Mouse (Mus musculus): ENCODE results near the gene Cyb5b. TPM values are rescaled to one million over a fixed set of nuclear protein-coding genes. Genes with fewer than 3 reads are reported as not detected.

Gene Cyb5b
- polyA plus RNA-seq, 1 experiment from 2014 or later = 164 TPM

DNA sequence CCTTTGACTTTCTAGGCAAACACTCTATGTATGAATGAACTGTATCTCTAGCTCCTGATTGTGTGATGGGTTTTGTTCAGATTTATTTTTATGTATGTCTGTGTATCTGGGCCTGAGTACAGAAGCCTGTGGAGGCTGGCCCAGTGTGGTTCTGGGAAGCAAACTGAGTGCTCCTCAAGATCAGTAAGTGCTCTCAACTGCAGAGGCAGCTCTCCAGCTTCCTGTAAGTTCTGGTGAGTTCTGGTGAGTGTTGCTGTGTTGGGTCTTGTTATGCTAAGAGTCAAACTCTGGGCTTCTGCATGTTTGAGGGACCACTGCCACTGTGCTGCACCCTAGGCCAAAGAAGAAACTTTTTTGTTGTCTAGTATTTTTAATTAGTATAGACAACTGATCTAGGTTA lies 8.4 kb downstream of the Cyb5b start:
- DNase-seq (ENCODE audit: low spot score) = no peak

DNA sequence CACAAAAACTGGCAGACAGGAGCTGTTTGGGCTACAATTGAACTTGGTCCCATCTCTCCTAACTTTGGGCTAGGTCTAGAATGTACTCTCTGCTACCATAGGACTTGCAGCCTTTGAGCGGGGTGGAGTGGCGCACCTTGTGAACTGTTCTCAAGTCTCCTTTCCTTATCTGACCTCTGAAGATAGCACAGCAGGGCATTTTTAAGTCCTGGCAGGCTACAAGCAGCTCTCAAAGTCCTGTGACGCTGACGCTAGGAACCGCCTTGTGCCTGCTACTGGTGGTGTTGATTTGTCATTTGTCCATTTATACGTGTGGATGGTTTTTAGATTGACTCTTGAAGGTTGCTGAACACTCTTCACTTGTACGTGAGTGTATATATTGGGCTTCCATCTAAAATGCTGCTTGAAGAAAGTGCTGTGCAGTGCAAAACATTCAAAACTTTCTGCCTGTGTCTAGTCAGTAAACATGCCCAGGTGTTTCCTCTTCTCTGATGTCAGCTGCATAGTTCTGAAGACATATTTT lies 13.9 kb downstream of the Cyb5b start:
- 90% methylated on average over 7 of the region's 7 CpGs for WGBS
- no peaks in the 10 kb centered on the region for H3K4me1 ChIP-seq

More for the DNA sequence above, 8.4 kb downstream of the Cyb5b start:
- Histone ChIP-seq H3K36me3 (peaks cover 93% of the 10 kb centered on the region), H3K4me3 (no peak overlapping the region), H3K9me3 (replicated peaks) (0 out of 2 replicates have a peak, but pooled peaks cover 5% of the 10 kb centered on the region), H3K4me1 (no peaks in the 10 kb centered on the region), H3K27ac (replicated peaks) (no peak overlapping the region), H3K27me3 (ENCODE audit: low read depth, poor library complexity, severe bottlenecking) (no peaks in the 10 kb centered on the region)

DNA sequence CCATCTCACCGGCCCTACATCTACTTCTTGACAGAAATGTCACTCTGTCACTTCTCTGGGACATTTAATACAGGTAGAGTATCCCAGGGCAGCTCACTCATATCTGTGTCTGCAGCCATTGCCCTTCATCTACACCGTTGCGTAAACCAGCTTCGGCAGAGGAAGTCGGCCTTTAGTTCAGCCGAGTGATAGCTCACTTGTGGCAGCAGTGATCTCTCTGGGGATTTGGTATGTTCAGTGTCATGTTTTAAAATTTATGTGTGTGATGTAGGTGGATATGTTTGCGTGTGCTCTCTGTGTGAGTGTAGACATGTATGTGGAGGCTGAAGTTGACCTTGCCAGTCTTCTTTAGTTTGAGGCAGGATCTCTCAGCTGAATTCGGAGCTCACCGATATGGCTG lies 15.3 kb downstream of the Cyb5b start:
- WGBS = 94% methylated on average over 9 of the region's 9 CpGs
- no peaks in the 10 kb centered on the region for H3K9me3 ChIP-seq (replicated peaks)
- H3K4me3 ChIP-seq = no peak overlapping the region
- peaks cover 95% of the 10 kb centered on the region for H3K36me3 ChIP-seq
- no peak overlapping the region for H3K27ac ChIP-seq (replicated peaks)
- no peak for DNase-seq (ENCODE audit: low spot score)
- no peaks in the 10 kb centered on the region for H3K27me3 ChIP-seq (ENCODE audit: low read depth, poor library complexity, severe bottlenecking)
- H3K4me1 ChIP-seq = no peaks in the 10 kb centered on the region

More for the DNA sequence above, 13.9 kb downstream of the Cyb5b start:
- H3K4me3 ChIP-seq = no peak overlapping the region
- H3K27ac ChIP-seq (replicated peaks) = no peak overlapping the region
- no peaks in the 10 kb centered on the region for H3K27me3 ChIP-seq (ENCODE audit: low read depth, poor library complexity, severe bottlenecking)
- no peaks in the 10 kb centered on the region for H3K9me3 ChIP-seq (replicated peaks)
- H3K36me3 ChIP-seq = peaks cover 93% of the 10 kb centered on the region
- DNase-seq (ENCODE audit: low spot score) = no peak

DNA sequence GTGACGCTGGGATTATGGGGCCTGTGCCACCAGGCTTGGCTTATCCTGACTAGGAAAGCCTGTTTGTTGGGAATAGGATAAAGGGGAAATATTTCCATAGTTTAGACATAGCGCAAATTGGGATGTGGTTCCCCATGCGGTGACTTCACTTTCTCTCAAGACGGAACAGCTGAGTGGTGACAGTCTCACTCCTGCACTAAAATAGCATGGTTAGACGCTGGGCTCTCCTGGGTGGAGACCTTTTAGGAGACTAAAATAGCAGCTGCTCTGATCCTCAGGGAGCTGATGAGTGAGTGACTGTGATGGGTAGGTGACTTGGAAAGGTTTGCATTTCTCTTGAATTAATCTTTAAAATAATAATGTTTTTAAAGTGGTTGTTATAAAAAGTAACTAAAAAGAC lies 17.4 kb downstream of the Cyb5b start:
- no peak for DNase-seq (ENCODE audit: low spot score)
- 95% methylated on average over 5 of the region's 5 CpGs for WGBS
- Histone ChIP-seq H3K4me1 (no peaks in the 10 kb centered on the region), H3K4me3 (no peak overlapping the region), H3K27ac (replicated peaks) (no peak overlapping the region), H3K9me3 (replicated peaks) (no peaks in the 10 kb centered on the region), H3K36me3 (peaks cover 97% of the 10 kb centered on the region), H3K27me3 (ENCODE audit: low read depth, poor library complexity, severe bottlenecking) (no peaks in the 10 kb centered on the region)

DNA sequence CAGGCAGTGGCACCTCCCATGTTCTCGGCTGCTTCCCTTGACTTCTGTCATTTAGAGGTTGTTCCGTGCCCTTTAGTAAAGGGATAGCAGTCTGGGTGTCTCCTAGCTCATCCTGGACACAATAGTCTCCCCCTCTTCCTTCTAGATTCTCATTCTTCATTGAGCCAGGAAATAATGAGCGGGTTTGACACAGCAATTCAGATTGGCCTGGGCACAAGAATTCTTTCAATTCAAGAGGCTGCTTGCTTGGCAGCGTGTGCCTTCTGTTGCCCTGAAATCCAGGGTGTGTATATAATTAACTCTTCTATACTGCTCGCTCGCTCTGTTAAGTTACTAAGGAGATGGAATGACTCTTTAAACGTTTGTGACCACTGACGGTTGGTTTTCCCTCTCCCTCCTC lies 21.7 kb downstream of the Cyb5b start:
- no peak for DNase-seq (ENCODE audit: low spot score)
- H3K27ac ChIP-seq (replicated peaks) = no peak overlapping the region
- H3K27me3 ChIP-seq (ENCODE audit: low read depth, poor library complexity, severe bottlenecking) = no peaks in the 10 kb centered on the region
- peaks cover 98% of the 10 kb centered on the region for H3K36me3 ChIP-seq
- H3K4me3 ChIP-seq = no peak overlapping the region
- no peaks in the 10 kb centered on the region for H3K9me3 ChIP-seq (replicated peaks)
- no peaks in the 10 kb centered on the region for H3K4me1 ChIP-seq
- WGBS = 87% methylated on average over 8 of the region's 8 CpGs

DNA sequence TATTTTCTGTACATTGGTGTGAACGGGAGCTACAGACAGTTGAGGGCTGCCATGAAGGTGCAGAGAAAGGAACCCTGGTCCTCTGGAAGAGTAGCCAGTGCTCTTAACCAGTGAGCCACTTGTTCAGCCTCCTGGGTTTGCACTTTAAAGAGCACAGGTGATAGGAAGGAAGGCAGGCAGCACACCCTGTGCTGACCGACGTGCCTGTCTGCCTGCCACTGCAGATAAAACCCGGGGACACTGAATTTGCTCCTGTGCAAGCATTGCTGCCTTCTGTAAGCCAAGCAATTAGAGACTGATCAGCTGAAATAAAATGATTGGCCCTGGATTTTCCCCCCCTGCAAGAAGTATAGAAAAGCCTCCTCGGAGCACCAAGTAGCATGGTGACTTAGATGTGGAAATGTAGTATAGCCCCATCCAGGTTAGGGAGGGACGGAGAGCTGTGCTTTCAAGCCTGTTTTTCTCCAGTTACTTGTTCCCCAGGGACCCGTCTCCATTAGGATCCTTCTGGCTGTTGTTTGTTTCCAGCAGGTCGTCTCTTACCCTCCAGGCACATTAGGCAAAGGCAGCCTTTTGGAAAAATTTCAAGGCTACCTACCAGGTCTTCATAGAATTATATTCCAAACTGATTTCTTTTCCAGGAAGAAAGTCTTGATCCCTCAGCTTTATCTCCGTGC lies 22.7 kb downstream of the Cyb5b start:
- H3K27ac ChIP-seq (replicated peaks) = no peak overlapping the region
- DNase-seq (ENCODE audit: low spot score) = no peak
- H3K9me3 ChIP-seq (replicated peaks) = peaks cover 6% of the 10 kb centered on the region; the same call in 1 of the 2 replicates
- no peaks in the 10 kb centered on the region for H3K4me1 ChIP-seq
- H3K4me3 ChIP-seq = no peak overlapping the region
- 88% methylated on average over 9 of the region's 9 CpGs for WGBS
- H3K27me3 ChIP-seq (ENCODE audit: low read depth, poor library complexity, severe bottlenecking) = no peaks in the 10 kb centered on the region
- H3K36me3 ChIP-seq = peaks cover 98% of the 10 kb centered on the region

DNA sequence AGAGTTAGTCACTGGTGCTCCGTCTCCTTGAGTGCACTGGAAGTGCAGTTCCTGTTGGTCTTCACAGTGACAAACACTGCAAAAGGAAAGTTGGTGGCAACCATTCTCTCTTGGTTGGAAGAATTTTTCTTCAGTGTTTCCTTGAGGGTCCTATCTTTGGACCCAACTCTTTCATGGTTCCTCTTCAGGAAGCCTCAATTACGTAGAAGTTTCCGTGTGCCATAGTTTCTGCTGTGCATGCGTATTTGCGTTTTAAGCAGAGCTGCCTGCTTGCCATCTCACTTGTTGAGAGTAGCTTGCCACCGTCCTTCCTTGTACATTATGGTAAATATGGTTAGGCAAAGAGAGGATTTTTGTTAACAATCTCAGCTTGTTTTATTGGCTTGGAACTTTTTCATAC lies 30.7 kb downstream of the Cyb5b start:
- Histone ChIP-seq H3K36me3 (peaks cover 100% of the 10 kb centered on the region), H3K4me1 (no peaks in the 10 kb centered on the region), H3K27ac (replicated peaks) (no peak overlapping the region), H3K9me3 (replicated peaks) (peaks cover 12% of the 10 kb centered on the region), H3K27me3 (ENCODE audit: low read depth, poor library complexity, severe bottlenecking) (no peaks in the 10 kb centered on the region), H3K4me3 (no peak overlapping the region)
- DNase-seq (ENCODE audit: low spot score) = no peak
- 95% methylated on average over 6 of the region's 6 CpGs for WGBS

DNA sequence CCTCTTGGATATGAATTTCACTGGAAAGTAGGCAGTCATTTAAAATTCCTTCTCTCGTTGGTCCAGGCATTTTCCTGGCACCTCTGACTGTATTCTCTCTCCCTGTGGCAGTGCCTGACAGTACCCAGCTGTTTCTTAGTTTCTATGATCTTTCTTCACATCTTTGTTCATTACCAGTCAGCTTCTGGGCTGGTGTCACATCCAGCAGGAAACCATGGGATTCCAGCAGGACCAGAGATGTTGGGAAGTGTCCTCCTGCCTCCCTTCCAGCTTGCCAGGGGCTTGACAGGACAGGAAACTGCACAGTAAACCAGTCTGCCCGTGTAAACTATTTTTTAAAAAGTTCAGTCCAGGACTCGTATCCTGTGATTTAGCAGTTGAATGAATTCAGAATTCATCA lies 34.6 kb downstream of the Cyb5b start:
- no peaks in the 10 kb centered on the region for H3K9me3 ChIP-seq (replicated peaks)
- no peak for DNase-seq (ENCODE audit: low spot score)
- H3K27ac ChIP-seq (replicated peaks) = no peak overlapping the region
- WGBS = 86% methylated on average over 3 of the region's 3 CpGs
- no peak overlapping the region for H3K4me3 ChIP-seq
- H3K27me3 ChIP-seq (ENCODE audit: low read depth, poor library complexity, severe bottlenecking) = no peaks in the 10 kb centered on the region
- H3K4me1 ChIP-seq = no peaks in the 10 kb centered on the region
- peaks cover 72% of the 10 kb centered on the region for H3K36me3 ChIP-seq

DNA sequence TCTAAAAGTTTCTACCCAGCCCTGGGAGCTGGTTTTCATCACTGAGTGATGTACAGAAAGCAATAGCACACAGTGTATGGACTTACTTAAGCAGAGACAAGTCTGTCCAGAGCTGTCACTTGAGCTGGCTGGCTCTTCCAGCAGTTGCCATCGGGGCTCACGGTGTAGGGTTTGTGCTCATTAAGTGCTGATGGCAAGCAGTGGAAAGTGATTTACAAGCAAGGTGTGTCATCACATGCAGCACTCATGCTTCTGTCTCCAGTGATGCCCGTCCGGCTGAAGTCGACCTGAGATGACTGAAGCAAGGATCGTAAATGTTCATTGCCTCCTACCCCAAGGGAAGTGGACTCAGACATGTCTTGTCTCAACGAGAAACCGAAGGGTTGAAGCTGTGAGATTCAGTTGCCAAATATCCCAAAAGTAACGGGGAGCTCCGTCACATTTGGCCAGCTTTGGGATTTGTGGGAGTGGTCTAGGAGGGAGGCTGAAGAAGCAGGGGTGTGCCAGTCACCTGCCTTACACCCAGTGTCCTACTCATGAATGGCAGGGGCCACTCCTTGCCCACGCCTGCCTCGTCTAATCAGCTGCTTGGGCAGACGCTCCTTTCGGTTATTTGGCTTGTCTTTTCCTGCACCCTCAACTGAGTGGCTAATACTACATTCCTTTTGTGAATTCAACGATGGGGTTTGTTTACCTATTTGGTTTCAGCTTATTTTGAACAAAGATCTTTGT lies 36.4 kb downstream of the Cyb5b start:
- no peaks in the 10 kb centered on the region for H3K9me3 ChIP-seq (replicated peaks)
- H3K4me3 ChIP-seq = no peak overlapping the region
- no peaks in the 10 kb centered on the region for H3K27me3 ChIP-seq (ENCODE audit: low read depth, poor library complexity, severe bottlenecking)
- no peak for DNase-seq (ENCODE audit: low spot score)
- 87% methylated on average over 15 of the region's 15 CpGs for WGBS
- H3K4me1 ChIP-seq = no peaks in the 10 kb centered on the region
- H3K27ac ChIP-seq (replicated peaks) = no peak overlapping the region
- H3K36me3 ChIP-seq = peaks cover 54% of the 10 kb centered on the region

DNA sequence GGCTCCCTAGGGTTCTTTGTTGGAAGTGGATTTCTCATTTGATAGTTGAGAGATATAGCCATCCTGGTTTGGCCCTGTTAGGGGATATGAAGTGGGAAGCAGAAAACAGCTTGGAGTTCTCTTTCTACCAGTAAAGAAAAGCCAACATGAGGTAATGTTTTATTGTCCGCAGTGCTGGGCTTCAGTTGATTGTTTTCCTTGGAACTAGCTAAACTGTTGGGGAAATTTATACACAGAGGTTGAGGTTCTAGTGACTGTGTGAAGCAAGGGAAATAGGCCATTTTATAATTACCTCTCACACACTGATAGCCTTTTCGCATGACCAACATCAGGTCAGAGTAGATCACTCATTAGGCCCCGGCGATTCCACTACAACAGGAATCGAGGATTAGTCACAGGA lies 37.2 kb downstream of the Cyb5b start:
- Histone ChIP-seq H3K36me3 (peaks cover 45% of the 10 kb centered on the region), H3K9me3 (replicated peaks) (no peaks in the 10 kb centered on the region), H3K27ac (replicated peaks) (no peak overlapping the region), H3K27me3 (ENCODE audit: low read depth, poor library complexity, severe bottlenecking) (no peaks in the 10 kb centered on the region), H3K4me1 (no peaks in the 10 kb centered on the region), H3K4me3 (no peak overlapping the region)
- 85% methylated on average over 5 of the region's 5 CpGs for WGBS
- no peak for DNase-seq (ENCODE audit: low spot score)

DNA sequence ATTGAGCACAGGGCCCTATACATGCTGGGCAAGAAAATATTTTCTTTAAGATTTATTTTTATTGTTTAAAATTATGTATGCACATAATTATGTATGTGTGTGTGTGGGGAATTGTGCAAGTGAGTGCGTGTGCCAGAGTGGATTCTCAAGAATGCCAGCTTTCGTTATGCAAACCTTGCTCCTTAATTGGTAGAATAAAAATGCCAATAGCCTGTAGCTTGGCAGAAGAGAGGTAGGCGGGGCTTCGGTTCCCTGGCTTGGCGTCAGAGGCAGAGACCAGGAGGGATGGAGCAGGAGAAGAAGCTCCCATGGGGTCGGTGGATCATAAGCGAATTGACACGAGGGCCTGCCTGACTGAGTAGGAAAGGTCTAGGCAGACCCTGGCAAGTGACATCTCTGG lies 42.2 kb downstream of the Cyb5b start:
- H3K4me3 ChIP-seq = no peak overlapping the region
- H3K9me3 ChIP-seq (replicated peaks) = no peaks in the 10 kb centered on the region
- DNase-seq (ENCODE audit: low spot score) = no peak
- no peaks in the 10 kb centered on the region for H3K27me3 ChIP-seq (ENCODE audit: low read depth, poor library complexity, severe bottlenecking)
- H3K36me3 ChIP-seq = no peaks in the 10 kb centered on the region
- no peak overlapping the region for H3K27ac ChIP-seq (replicated peaks)
- 78% methylated on average over 8 of the region's 8 CpGs for WGBS
- H3K4me1 ChIP-seq = no peaks in the 10 kb centered on the region

DNA sequence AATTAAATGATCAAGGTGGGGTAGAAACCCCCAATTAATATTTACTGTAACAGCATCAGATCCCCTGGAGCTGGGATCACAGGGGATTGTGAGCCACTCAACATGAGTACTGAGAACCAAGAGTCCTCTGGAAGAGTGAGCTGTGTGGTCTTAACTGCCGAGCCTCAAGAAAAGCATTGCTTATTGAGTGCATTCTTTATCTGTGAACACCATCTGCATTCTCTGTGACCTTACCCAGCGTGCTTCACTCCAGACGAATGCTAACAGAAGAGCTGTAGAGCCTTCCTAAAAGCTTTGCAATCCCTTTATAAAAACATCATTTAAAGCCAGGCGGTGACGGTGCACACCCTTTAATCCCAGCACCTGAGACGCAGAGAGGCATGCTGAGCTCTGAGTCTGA lies 42.9 kb downstream of the Cyb5b start:
- Histone ChIP-seq H3K27ac (replicated peaks) (no peak overlapping the region), H3K36me3 (no peaks in the 10 kb centered on the region), H3K4me3 (no peak overlapping the region), H3K4me1 (peaks cover 4% of the 10 kb centered on the region), H3K27me3 (ENCODE audit: low read depth, poor library complexity, severe bottlenecking) (no peaks in the 10 kb centered on the region), H3K9me3 (replicated peaks) (no peaks in the 10 kb centered on the region)
- 82% methylated on average over 6 of the region's 6 CpGs for WGBS
- no peak for DNase-seq (ENCODE audit: low spot score)

DNA sequence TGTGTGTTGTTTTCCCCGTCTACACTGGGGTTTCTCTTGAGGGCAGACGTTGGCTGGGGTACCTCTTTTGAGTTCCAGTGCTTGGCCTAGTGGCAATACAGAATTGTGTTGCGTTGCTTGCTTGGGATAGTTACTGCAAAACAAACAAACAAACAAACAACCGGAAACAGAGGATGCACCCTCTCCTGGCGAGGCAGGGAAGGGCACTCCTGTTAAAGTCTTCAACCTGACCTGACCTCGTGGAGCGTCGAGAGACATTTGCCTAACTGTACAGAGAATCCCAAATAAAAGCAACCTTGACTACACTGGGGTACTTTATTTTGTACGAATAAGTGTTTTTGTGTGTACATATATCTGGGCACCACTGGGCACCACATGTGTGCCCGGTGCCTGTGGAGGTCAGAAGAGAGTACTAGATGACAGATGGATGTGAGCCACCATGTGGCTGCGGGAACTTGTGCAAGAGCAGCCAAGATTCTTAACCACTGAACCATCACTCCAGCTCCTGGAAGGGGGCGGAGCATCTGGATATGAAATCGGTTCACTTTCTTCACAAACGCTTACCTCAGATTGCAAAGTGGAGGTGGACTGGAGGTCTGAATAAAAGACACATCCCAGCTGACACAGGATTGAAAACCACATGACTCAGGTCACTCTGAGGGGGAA lies 44.5 kb downstream of the Cyb5b start:
- no peak for DNase-seq (ENCODE audit: low spot score)
- Histone ChIP-seq H3K27me3 (ENCODE audit: low read depth, poor library complexity, severe bottlenecking) (no peaks in the 10 kb centered on the region), H3K36me3 (no peaks in the 10 kb centered on the region), H3K4me3 (no peak overlapping the region), H3K4me1 (peaks cover 8% of the 10 kb centered on the region), H3K27ac (replicated peaks) (no peak overlapping the region), H3K9me3 (replicated peaks) (no peaks in the 10 kb centered on the region)
- 90% methylated on average over 14 of the region's 14 CpGs for WGBS
